Mouse (Mus musculus) thymus, adult 2 months (tissue): ENCODE results near the gene Osbpl2. TPM values are rescaled to one million over a fixed set of nuclear protein-coding genes. Genes with fewer than 3 reads are reported as not detected.

Experiments used
- DNase-seq: peaks from one replicate; pipeline ENCODE4 v3.0.0; 2021
- H3K27ac ChIP-seq: fragments of 200-500 bp; 2 replicates; pipeline ENCODE4 v1.5.1; 2012; ENCODE audit warnings: low read length, control low read depth; ENCODE audit not compliant: control insufficient read depth, insufficient read depth
- H3K27me3 ChIP-seq: fragments of 200-500 bp; 2 replicates; pipeline ENCODE4 v1.6.1; 2012; ENCODE audit warnings: mild to moderate bottlenecking, low read length, moderate library complexity, mixed read lengths; ENCODE audit not compliant: control insufficient read depth, insufficient read depth
- H3K36me3 ChIP-seq: fragments of 200-500 bp; 2 replicates; pipeline ENCODE4 v1.6.1; 2012; ENCODE audit warnings: mild to moderate bottlenecking, low read length, moderate library complexity; ENCODE audit not compliant: control insufficient read depth, insufficient read depth
- H3K4me1 ChIP-seq: fragments of 200-500 bp; replicated peaks from 2 replicates; pipeline ENCODE4 v1.6.1; 2012; ENCODE audit warnings: low read length; ENCODE audit not compliant: control insufficient read depth, insufficient read depth
- H3K4me3 ChIP-seq: fragments of 200-500 bp; 2 replicates; pipeline ENCODE4 v1.5.1; 2012; ENCODE audit warnings: mild to moderate bottlenecking, low read length, control low read depth, moderate library complexity; ENCODE audit not compliant: control insufficient read depth, insufficient read depth
- CTCF ChIP-seq: fragments of 200-500 bp; IDR thresholded peaks from 2 replicates; pipeline ENCODE4 v1.5.1; 2012; ENCODE audit warnings: mild to moderate bottlenecking, control low read depth, low read length, moderate library complexity, borderline replicate concordance; ENCODE audit not compliant: control insufficient read depth, poor library complexity, insufficient read depth; ENCODE audit errors: extremely low read depth
- POLR2A ChIP-seq: fragments of 200-500 bp; IDR thresholded peaks from 2 replicates; pipeline ENCODE4 v1.6.1; 2012; ENCODE audit warnings: mild to moderate bottlenecking, low read length, control low read depth, moderate library complexity; ENCODE audit not compliant: control insufficient read depth, poor library complexity, insufficient read depth; ENCODE audit errors: extremely low read depth
- WGBS: fragments of 180-500 bp; shearing (Covaris S2); methylation state at CpG from one replicate; pipeline ENCODE4 v1.1.7; 2018; 5-methylcytosine and 5-hydroxymethylcytosine counted together
- polyA plus RNA-seq: library from polyadenylated mRNA; depleted of rRNA; stranded (reverse); fragments of >200 nt; gene quantifications from 2 replicates; pipeline ENCODE4 v1.2.3, GENCODE M21; 2012

Gene Osbpl2
- polyA plus RNA-seq, 1 experiment: 21.7 TPM

DNA sequence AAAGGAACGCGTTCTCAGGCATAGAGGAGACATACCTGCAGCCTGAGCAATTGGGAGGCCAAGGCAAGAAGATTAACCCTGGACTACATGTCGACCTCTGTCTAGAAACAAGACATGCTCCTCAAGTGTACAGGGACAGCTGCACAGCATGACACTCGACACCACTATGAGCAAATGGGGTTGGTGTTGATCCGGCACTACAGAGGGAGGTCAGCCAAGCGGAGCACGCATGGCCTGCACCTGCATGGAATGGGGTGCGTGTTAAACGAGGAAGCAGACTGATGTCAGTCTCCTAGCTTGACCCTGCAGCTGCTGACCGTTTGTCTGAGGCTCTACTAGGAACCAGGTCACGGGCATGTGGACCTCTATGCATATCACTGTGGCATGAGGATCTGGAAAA is 28.8 kb upstream of the Osbpl2 start:
- H3K4me1 ChIP-seq: peaks cover 9% of the 10 kb centered on the region
- no peak overlapping the region for H3K27ac ChIP-seq
- no peak for DNase-seq
- H3K27me3 ChIP-seq: no peaks in the 10 kb centered on the region
- H3K4me3 ChIP-seq: no peak overlapping the region
- no peaks in the 10 kb centered on the region for H3K36me3 ChIP-seq
- TF ChIP-seq CTCF: no peak
- no peak for TF ChIP-seq POLR2A
- 83% methylated on average over 11 of the region's 11 CpGs for WGBS

DNA sequence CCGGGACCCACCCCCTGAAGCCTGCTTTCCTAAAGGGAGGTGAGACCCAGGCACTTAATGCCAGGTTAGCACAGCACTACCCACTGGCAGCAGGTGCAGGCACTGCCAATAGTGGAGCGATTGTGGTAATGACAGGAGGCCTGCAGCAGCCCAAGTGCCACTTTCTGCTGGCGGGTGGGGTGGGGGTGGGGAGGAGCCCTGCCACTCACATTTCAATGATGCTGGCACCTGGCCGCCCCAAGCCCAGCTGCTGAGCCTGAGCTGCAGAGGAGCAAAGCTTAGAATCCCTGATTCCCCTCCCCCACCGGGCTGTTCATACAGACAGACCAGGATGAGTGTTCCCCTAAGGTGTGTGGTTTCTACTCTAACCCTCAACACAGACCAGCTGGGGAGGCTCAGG is 23.4 kb upstream of the Osbpl2 start:
- 12% methylated on average over 5 of the region's 5 CpGs for WGBS
- H3K27me3 ChIP-seq: no peaks in the 10 kb centered on the region
- TF ChIP-seq CTCF (no peak), POLR2A (no peak)

DNA sequence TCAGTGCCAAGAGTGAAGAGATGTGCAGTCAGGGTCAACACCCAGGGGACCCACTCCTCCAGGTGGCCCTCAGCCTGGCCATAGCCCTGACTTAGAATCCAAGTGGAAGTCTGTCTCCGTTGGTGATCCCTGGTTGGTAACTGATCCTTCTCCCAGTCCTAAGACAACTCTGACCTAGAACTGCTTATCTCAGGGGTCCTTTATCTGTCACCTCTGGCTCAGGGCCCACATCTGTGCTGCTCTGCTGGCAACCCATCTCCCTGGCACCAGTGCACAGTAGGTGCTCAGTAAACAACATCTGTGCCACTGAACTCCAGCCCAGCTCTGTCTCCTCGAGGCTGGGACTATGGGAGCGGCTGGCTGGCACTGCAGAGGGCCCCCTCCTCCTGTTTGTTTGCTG is 21.5 kb upstream of the Osbpl2 start:
- Histone ChIP-seq H3K4me1 (peaks cover 62% of the 10 kb centered on the region), H3K4me3 (no peak overlapping the region), H3K27me3 (peaks cover 2% of the 10 kb centered on the region; the same call in 1 of the 2 replicates), H3K27ac (no peak overlapping the region), H3K36me3 (no peaks in the 10 kb centered on the region)
- TF ChIP-seq CTCF (no peak), POLR2A (no peak)
- 61% methylated on average over 3 of the region's 3 CpGs for WGBS
- DNase-seq: no peak

More for the DNA sequence above, 23.4 kb upstream of the Osbpl2 start:
- Histone ChIP-seq H3K27ac (peak overlapping the region; percentile 53), H3K4me1 (peaks cover 60% of the 10 kb centered on the region), H3K36me3 (no peaks in the 10 kb centered on the region), H3K4me3 (no peak overlapping the region)
- peak; percentile 86 for DNase-seq

DNA sequence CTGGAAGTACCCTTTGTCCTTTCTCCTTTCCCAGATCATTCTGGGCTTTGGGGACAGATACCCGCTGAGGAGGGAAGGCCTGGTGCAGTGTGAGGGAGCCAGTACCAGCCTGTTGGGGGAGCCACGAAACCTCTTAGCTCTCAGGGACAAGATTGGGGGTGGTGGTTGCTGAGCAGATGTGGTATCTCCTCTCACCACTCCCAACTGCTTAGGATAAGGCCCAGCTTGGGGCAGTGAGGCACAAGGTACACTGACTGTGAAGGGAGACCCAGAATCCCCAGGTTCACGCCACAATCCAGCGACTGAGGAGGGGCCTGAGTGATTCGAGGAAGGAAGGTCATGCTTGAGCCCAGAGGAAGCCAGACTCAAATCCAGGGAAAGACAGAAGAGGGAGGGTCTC is 20.9 kb upstream of the Osbpl2 start:
- TF ChIP-seq POLR2A (no peak), CTCF (no peak)
- peak; percentile 21 for DNase-seq
- peaks cover 68% of the 10 kb centered on the region for H3K4me1 ChIP-seq
- H3K27ac ChIP-seq: no peak overlapping the region
- no peaks in the 10 kb centered on the region for H3K36me3 ChIP-seq
- WGBS: 60% methylated on average over 5 of the region's 5 CpGs
- H3K27me3 ChIP-seq: peaks cover 4% of the 10 kb centered on the region
- no peak overlapping the region for H3K4me3 ChIP-seq

DNA sequence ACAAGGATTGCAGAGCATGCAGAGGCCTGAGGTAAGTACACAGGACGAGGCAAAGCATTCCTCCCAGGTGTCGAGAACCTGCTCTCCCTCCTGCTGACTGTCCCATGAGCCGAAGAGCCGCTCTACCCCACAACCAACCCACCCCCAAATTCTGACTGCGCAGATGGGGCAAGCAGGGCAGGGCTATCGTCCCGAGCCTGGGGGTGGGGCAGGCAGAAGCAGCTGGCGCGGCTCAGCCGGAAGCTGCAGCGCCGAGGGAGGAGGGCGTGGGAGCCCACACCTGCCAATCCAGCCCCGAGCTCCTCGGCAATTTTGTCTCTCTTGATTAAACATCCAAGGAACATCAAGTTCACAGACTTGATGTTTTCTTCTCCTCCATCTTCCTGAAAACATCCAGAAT is 19.6 kb upstream of the Osbpl2 start:
- peak; percentile 86 for DNase-seq
- Histone ChIP-seq H3K27ac (peak overlapping the region; percentile 17), H3K36me3 (no peaks in the 10 kb centered on the region), H3K4me1 (peaks cover 75% of the 10 kb centered on the region), H3K4me3 (peak overlapping the region; percentile 19), H3K27me3 (peaks cover 13% of the 10 kb centered on the region)
- 2% methylated on average over 15 of the region's 15 CpGs for WGBS
- no peak for TF ChIP-seq POLR2A
- TF ChIP-seq CTCF: 0 out of 2 replicates have a peak, but pooled peaks have one; percentile 32

DNA sequence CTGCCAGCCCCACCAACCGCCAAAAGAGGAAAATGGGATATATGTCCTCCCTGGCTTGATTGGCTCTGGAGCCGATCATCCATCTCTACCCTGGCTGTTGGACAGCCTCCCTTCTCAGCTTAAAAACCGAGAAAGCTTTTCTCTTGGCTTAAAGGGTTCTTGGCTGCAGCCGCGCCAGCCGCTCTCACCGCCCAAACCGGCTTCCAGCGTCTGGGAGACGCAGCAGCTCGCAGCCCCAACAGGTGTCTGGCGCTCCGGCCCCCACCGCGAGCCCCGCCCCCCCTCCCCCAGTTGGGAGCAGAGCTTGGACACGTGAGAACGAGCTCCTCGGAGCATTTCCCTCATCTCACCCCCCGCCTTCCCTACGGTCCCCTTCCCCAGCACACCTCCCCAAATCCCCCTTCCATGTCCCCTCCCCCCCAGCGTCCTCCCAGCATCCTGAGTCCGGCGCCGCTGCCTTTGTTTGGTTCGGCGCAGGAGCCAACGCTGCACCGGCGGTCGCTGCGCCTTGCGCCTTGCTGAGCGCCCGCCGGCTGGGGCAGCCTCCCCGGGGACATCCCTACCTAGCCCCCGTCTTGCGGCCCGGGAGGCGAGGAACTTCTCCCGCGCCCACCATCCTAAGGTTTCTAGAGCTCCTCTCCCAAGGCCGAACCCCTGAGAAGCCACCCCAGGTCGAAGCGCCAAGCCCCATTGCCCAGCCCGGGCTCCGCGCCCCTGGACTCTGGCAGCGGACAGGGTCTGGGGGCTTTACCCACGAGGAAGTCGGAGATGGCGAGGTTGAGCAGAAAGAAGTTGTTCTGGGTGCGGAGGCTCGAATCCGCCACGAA is 15.7 kb upstream of the Osbpl2 start:
- WGBS: 4% methylated on average over 57 of the region's 57 CpGs
- no peak overlapping the region for H3K27ac ChIP-seq
- H3K4me3 ChIP-seq: peak overlapping the region; percentile 16
- H3K36me3 ChIP-seq: no peaks in the 10 kb centered on the region
- peaks cover 39% of the 10 kb centered on the region for H3K4me1 ChIP-seq
- H3K27me3 ChIP-seq: peaks cover 13% of the 10 kb centered on the region
- TF ChIP-seq CTCF (no peak), POLR2A (no peak)
- DNase-seq: peak; percentile 8
